Mouse (Mus musculus): ENCODE measurements around the gene Myo10.

- no peak for TF ChIP-seq POLR2A (IDR thresholded peaks at IDR 0.05; ENCODE audit: extremely low read depth, insufficient read depth, low read length)
- TF ChIP-seq CTCF (IDR thresholded peaks at IDR 0.05; ENCODE audit: low read depth, low read length): no peak
Measured at GRCm38 (mm10) chr15:25844013-25844570, 221.8 kb downstream of the Myo10 start.

All from liver, adult 2 months (tissue).